Mouse (Mus musculus) testis, adult 2 months (tissue): ENCODE measurements around the gene Ext2.

Experiments used
- CTCF ChIP-seq: fragments of 200-500 bp; IDR thresholded peaks from 2 replicates; pipeline ENCODE4 v1.5.1; 2012; ENCODE audit warnings: low read depth, mild to moderate bottlenecking, inconsistent platforms, low read length, moderate library complexity; ENCODE audit not compliant: control insufficient read depth, insufficient read depth, insufficient replicate concordance
- POLR2A ChIP-seq: fragments of 200-500 bp; IDR thresholded peaks from 2 replicates; pipeline ENCODE4 v1.6.1; 2012; ENCODE audit warnings: low read depth, mild to moderate bottlenecking, inconsistent platforms, low read length, moderate library complexity; ENCODE audit not compliant: control insufficient read depth

DNA sequence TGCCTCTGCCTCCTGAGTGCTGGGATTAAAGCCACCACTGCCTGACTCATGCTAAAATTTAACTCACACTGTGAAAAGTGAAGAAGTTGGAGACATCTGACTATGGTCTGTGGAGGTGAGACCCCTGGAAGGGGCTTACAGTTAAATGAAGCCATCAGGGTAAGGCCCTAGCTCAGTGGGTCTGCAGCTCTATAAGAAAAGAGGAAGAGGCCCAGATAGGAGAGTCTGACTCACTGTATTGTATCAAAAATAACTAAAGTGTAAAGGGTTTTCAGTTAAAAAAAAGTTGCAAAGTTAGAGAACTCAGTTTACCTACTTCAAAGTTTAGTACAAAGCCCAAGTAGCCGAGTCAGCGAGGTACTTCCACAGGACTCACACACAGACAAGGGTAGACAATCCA is 19.4 kb downstream of the Ext2 start:
- no peak for TF ChIP-seq CTCF
- TF ChIP-seq POLR2A, result no peak
